Mouse (Mus musculus) lung, adult 2 months (tissue): Measurements from ENCODE around the gene Dusp6.

Experiments
- CTCF ChIP-seq: fragments of 200-500 bp; IDR thresholded peaks from 2 replicates; pipeline ENCODE4 v1.5.1; 2011; ENCODE audit warnings: mild to moderate bottlenecking, low read length, control low read depth; ENCODE audit not compliant: insufficient read depth
- POLR2A ChIP-seq: fragments of 200-500 bp; IDR thresholded peaks from 2 replicates; pipeline ENCODE4 v1.6.1; 2011; ENCODE audit warnings: low read depth, mild to moderate bottlenecking, control low read depth, low read length, borderline replicate concordance; ENCODE audit errors: extremely low read depth

- TF ChIP-seq POLR2A (no peak), CTCF (no peak)
Measured at GRCm38 (mm10) chr10:99267621-99268020, 4.6 kb downstream of the Dusp6 start.
